Mouse (Mus musculus) common myeloid progenitor, adult 5-6 weeks (primary cell): ENCODE data around the gene Gap43. TPM values are rescaled to one million over a fixed set of nuclear protein-coding genes. Genes with fewer than 3 reads are reported as not detected.
"Not testable (repeated sequence)": the region's sequence is repeated elsewhere in the genome, so short reads cannot be mapped to it uniquely, and the experiment has no call there.

Experiments
- ATAC-seq: replicated peaks from 2 replicates; pipeline ENCODE4 v1.8.0; 2016; ENCODE audit warnings: low read depth, mild to moderate bottlenecking, moderate TSS enrichment, inconsistent platforms; ENCODE audit not compliant: poor library complexity, severe bottlenecking
- total RNA-seq: library from RNA; stranded (forward); fragments of 200-1000, 187-1606 nt; gene quantifications from 2 replicates; pipeline ENCODE4 v1.2.3, GENCODE M21; 2017

Gene Gap43
- total RNA-seq, 1 experiment from 2014 or later, result not detected

GRCm38 (mm10) chr16:42305934-42306701 lies 34.3 kb downstream of the Gap43 start:
- peak; percentile 87 for ATAC-seq

- no peak for ATAC-seq
These were observed 37.0 kb downstream of the Gap43 start for GRCm38 (mm10) chr16:42303461-42303860.

GRCm38 (mm10) chr16:42294481-42294880 lies 46.0 kb downstream of the Gap43 start:
- no peak for ATAC-seq

- ATAC-seq, result no peak
These were observed 46.4 kb downstream of the Gap43 start for GRCm38 (mm10) chr16:42294056-42294455.

- ATAC-seq, result no peak
These were observed 48.9 kb downstream of the Gap43 start for GRCm38 (mm10) chr16:42291572-42291971.

GRCm38 (mm10) chr16:42284005-42284404 lies 56.4 kb downstream of the Gap43 start:
- ATAC-seq, result no peak

GRCm38 (mm10) chr16:42277713-42278112 lies 62.7 kb downstream of the Gap43 start:
- no peak for ATAC-seq

GRCm38 (mm10) chr16:42277268-42277667 lies 63.2 kb downstream of the Gap43 start:
- ATAC-seq, result no peak

- ATAC-seq, result peak; percentile 98
These were observed 64.0 kb downstream of the Gap43 start for GRCm38 (mm10) chr16:42276216-42277141.

- ATAC-seq, result no peak
These were observed 64.8 kb downstream of the Gap43 start for GRCm38 (mm10) chr16:42275518-42276215.

GRCm38 (mm10) chr16:42271213-42271612 lies 69.2 kb downstream of the Gap43 start:
- ATAC-seq, result no peak

GRCm38 (mm10) chr16:42269587-42269967 lies 70.9 kb downstream of the Gap43 start:
- ATAC-seq, result no peak

GRCm38 (mm10) chr16:42268843-42269586 lies 71.4 kb downstream of the Gap43 start:
- ATAC-seq, result peak; percentile 89

GRCm38 (mm10) chr16:42265185-42265584 lies 75.3 kb downstream of the Gap43 start:
- peak; percentile 82 for ATAC-seq

GRCm38 (mm10) chr16:42262935-42263542 lies 77.4 kb downstream of the Gap43 start:
- no peak for ATAC-seq

GRCm38 (mm10) chr16:42255693-42256092 lies 84.8 kb downstream of the Gap43 start:
- ATAC-seq, result no peak

GRCm38 (mm10) chr16:42255222-42255621 lies 85.2 kb downstream of the Gap43 start:
- ATAC-seq, result no peak

- ATAC-seq, result no peak
These were observed 88.2 kb downstream of the Gap43 start for GRCm38 (mm10) chr16:42252252-42252651.

GRCm38 (mm10) chr16:42244121-42244520 lies 96.3 kb downstream of the Gap43 start:
- not testable (repeated sequence) for ATAC-seq
